Mouse (Mus musculus) yolk sac, embryonic 10.5 days (tissue): ENCODE data around the gene Olfr1381.
"Not testable (repeated sequence)": the region's sequence is repeated elsewhere in the genome, so short reads cannot be mapped to it uniquely, and the experiment has no call there.

ENCODE experiments used
- DNase-seq: peaks from one replicate; pipeline ENCODE4 v3.0.0-alpha.2; 2017; ENCODE audit warnings: low spot score

Gene Olfr1381

GRCm38 (mm10) chr11:49543149-49543548, at the start of gene Olfr1381:
TSS of gene Olfr1381 (plus strand) at chr11:49543449.
- not testable (repeated sequence) for DNase-seq

DNA sequence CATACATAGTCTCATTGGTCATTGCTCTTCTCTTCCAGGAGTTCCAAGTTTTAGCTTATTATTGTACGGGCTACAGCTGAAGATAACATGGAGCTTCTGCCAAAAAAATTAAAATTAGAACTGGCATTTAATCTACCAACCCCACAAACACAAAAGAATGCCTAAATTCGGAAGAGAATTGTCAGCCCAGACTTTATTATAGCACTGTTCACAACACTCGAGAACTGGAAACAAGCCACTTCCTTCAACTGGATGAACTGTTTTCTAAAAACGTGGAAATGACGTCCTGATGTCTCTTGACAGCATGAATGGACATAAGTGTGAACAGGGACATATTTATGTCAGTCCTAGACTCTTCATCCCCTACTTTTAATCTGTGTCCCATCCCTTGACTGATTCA, 25.2 kb upstream of the Olfr1381 start:
- no peak for DNase-seq

- DNase-seq = no peak
These were observed 23.9 kb upstream of the Olfr1381 start, which contains the start of gene Olfr1383 for GRCm38 (mm10) chr11:49519348-49519747. TSS of gene Olfr1383 (plus strand) at chr11:49519648.

GRCm38 (mm10) chr11:49527947-49528346, 15.3 kb upstream of the Olfr1381 start, which contains the start of gene Olfr1382:
TSS of gene Olfr1382 (plus strand) at chr11:49528247.
- DNase-seq = no peak

DNA sequence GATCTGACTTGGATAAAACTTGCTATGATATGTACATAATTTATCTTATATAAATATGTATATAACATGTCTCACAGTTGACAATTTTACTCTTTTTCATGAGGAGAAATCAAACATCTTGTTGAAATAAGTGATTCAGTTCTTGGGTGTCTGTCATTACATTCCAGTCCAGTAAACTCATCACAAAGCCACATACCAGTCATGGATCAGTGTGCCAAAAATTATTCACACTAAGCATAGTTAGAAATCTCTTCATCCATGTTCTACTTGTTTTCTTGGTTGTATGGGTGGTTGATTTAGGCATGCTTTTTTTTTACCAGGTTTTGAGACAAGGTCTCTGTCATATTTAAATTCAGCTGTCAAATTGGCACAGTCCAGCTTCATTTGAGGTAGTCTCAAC, 10.5 kb upstream of the Olfr1381 start:
- no peak for DNase-seq

GRCm38 (mm10) chr11:49536631-49537030, 6.6 kb upstream of the Olfr1381 start:
- not testable (repeated sequence) for DNase-seq

DNA sequence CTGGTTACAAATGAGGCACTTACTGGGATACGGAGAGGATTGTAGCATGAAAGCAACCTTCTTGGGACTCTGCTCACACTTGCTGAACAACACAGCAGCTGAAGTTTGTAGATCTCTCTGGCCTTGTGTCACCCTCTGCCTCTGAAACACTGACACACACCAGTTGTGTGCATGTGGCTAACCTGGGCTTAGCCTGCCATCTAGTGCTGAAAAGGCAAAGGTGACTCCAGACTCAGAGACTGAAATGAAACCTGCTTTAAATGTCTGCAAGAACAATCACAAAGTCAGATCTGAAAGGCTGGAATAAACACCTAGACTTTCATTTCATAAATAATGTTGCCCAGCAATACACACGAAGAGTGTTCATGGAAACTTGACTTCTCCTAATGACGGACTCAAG, 10.8 kb downstream of the Olfr1381 start:
- DNase-seq = not testable (repeated sequence)

GRCm38 (mm10) chr11:49556578-49556977, 13.3 kb downstream of the Olfr1381 start, which contains the start of gene Olfr1380:
TSS of gene Olfr1380 (plus strand) at chr11:49556878.
- DNase-seq = not testable (repeated sequence)

GRCm38 (mm10) chr11:49575054-49575453, 31.8 kb downstream of the Olfr1381 start:
- DNase-seq = not testable (repeated sequence)

DNA sequence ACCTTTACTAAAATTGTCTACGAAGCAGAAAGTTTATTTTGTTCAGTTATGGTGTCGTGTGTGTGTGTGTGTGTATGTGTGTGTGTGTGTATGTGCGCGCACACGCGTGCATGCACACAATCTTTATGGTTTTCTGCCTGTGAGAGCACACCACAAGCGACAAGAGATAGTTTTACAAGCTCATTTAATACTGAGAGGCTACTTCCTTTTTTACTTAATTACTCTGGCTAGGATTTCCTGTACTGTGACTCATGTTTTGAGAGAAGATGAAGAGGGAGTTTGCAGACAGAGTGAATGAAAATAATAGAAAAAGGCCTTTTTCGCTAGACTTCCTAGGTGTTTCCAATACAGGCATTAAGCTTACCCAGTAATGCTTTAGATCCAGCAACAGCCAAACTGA, 37.2 kb downstream of the Olfr1381 start:
- not testable (repeated sequence) for DNase-seq

DNA sequence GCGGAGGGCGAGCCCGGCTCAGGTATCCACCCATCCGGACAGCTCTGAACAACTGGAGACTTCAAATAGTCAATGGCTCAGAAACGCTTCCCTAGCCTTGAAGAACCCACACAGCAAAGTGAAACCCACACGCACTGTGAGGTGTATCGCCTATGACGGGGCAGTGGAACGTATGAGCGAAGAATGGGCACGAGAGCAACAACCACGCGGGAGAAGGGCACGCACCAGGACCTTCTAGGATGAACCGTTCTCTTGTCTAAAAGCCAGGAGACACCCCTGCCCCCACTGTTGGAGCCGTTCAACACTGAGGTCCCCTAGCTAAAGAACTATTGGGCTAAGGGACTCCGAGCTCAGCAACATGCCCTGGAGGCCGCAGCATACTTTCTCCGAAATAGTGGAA, 47.0 kb downstream of the Olfr1381 start:
- no peak for DNase-seq

DNA sequence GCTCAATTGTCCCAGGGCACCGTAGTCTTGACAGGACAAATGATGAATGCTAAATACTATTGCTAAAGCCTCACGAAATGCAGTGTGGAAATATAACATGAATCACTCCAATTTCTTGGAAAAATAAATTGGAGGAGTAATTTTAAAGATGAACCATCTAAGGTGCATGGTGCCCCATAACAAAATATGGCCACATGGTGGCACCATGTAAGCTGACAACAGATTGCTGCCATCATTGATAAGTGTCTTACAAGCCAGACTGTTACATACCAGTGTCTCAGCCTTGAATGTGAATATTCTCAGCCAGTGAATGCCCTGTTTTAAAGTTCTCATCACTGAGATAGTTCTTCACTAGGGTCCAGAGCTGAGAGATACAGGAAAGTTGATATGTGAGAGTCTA, 53.9 kb downstream of the Olfr1381 start:
- not testable (repeated sequence) for DNase-seq
